Mouse (Mus musculus) limb, embryonic 11.5 days (tissue): ENCODE data around the gene Arhgap23. TPM values are rescaled to one million over a fixed set of nuclear protein-coding genes. Genes with fewer than 3 reads are reported as not detected.

ENCODE experiments used
- ATAC-seq: fragments of 200-750 bp; cut with Nextera tagmentation; 2 replicates; pipeline ENCODE4 v1.8.0; 2017; ENCODE audit warnings: low read depth; ENCODE audit not compliant: insufficient number of reproducible peaks, low FRiP score, low TSS enrichment
- DNase-seq: peaks from one replicate; pipeline ENCODE4 v3.0.0-alpha.2; 2015; ENCODE audit warnings: low spot score
- H3K27ac ChIP-seq: fragments of 300-500 bp; sonication (generic); replicated peaks from 2 replicates; pipeline ENCODE4 v1.5.1; 2014; ENCODE audit warnings: low read depth, mild to moderate bottlenecking, low read length
- H3K27me3 ChIP-seq: fragments of 300-500 bp; sonication (generic); 2 replicates; pipeline ENCODE4 v1.6.1; 2014; ENCODE audit warnings: mild to moderate bottlenecking, low read length, mixed read lengths; ENCODE audit not compliant: control insufficient read depth, insufficient read depth
- H3K36me3 ChIP-seq: fragments of 300-500 bp; sonication (generic); 2 replicates; pipeline ENCODE4 v1.6.1; 2014; ENCODE audit warnings: mild to moderate bottlenecking, low read length, moderate library complexity, mixed read lengths; ENCODE audit not compliant: control insufficient read depth, insufficient read depth
- H3K4me1 ChIP-seq: fragments of 300-500 bp; sonication (generic); 2 replicates; pipeline ENCODE4 v1.6.1; 2014; ENCODE audit warnings: low read length, mixed read lengths; ENCODE audit not compliant: control insufficient read depth, insufficient read depth
- H3K4me2 ChIP-seq: fragments of 300-500 bp; sonication (generic); 2 replicates; pipeline ENCODE4 v1.6.1; 2014; ENCODE audit warnings: low read depth, mild to moderate bottlenecking, moderate library complexity; ENCODE audit not compliant: severe bottlenecking
- H3K4me3 ChIP-seq: fragments of 300-500 bp; sonication (generic); 2 replicates; pipeline ENCODE4 v1.5.1; 2014; ENCODE audit warnings: low read depth, low read length
- H3K9ac ChIP-seq: fragments of 300-500 bp; sonication (generic); 2 replicates; pipeline ENCODE4 v1.6.1; 2014; ENCODE audit warnings: mild to moderate bottlenecking, low read length
- H3K9me3 ChIP-seq: fragments of 300-500 bp; sonication (generic); 2 replicates; pipeline ENCODE4 v1.6.1; 2016; ENCODE audit warnings: low read length; ENCODE audit not compliant: control insufficient read depth
- WGBS: fragments of 180-500 bp; shearing (Covaris S2); extraction: QIAGEN DNeasy Blood & Tissue Kit; methylation state at CpG from one replicate; pipeline ENCODE4 v1.1.7; 2014; 5-methylcytosine and 5-hydroxymethylcytosine counted together
- polyA plus RNA-seq: library from polyadenylated mRNA; unstranded; fragments of >200 nt; fragmentation: Nextera tagmentation; extraction: Ambion mirVana; gene quantifications from 2 replicates; pipeline ENCODE4 v1.2.1, GENCODE M21; 2014

Gene Arhgap23
- polyA plus RNA-seq, 1 experiment from 2014 or later = 4.2 TPM

- peaks cover 32% of the 10 kb centered on the region for H3K4me1 ChIP-seq
Observed at GRCm38 (mm10) chr11:97434121-97434520, 18.8 kb downstream of the Arhgap23 start.

DNA sequence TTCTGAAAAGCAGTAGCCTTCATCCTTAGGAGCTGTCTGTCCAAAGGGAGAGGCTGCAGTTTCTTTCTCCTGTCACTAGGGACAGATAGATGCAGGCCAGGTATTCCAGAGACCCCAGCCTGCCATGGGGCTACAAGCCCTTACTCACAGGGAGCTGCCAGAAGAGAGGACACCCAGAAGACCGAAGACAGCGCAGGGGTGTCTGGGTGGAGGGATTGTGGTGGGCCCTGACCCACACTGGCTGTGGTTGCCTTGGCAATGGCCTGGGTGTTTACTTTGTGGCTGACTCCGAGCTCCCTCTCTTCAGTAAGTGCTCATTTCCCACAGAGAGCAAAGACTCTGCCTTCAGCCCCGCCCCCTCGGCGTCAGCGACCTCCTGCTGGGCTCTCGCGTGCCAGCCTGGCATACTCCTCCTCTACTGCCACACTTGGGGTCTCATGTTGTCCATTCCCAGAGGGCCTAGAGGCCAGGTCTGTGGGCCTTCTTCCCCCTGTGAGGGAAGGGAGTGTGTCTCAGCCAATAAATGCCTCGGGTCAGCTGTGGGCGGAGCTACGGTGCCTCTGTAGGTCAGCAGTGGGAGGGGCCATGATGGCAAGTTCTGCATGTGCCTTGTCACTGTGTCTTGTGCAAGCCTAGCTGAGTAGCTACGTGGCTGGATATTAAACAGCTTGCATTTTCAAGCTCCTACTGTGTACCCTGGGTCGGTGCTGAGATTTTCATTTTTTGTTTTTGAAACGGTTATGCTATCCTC is 19.5 kb downstream of the Arhgap23 start:
- H3K27ac ChIP-seq = no peak overlapping the region; the same call in 1 of the 2 replicates
- DNase-seq (peak; percentile 83), ATAC-seq (peak; percentile 42; the same call in 1 of the 2 replicates)
- 4% methylated on average over 15 of the region's 15 CpGs for WGBS
- H3K36me3 ChIP-seq = no peaks in the 10 kb centered on the region
- H3K27me3 ChIP-seq = peaks cover 4% of the 10 kb centered on the region; the same call in 1 of the 2 replicates
- H3K9ac ChIP-seq = no peak overlapping the region
- H3K4me3 ChIP-seq = peak overlapping the region; percentile 28
- no peaks in the 10 kb centered on the region for H3K9me3 ChIP-seq
- peak overlapping the region; percentile 47 for H3K4me2 ChIP-seq
- H3K4me1 ChIP-seq = peaks cover 37% of the 10 kb centered on the region

More at GRCm38 (mm10) chr11:97434121-97434520, 18.8 kb downstream of the Arhgap23 start:
- H3K4me2 ChIP-seq = no peak overlapping the region
- no peak for DNase-seq
- H3K27me3 ChIP-seq = no peaks in the 10 kb centered on the region
- no peak for ATAC-seq
- no peaks in the 10 kb centered on the region for H3K36me3 ChIP-seq
- no peaks in the 10 kb centered on the region for H3K9me3 ChIP-seq
- no peak overlapping the region for H3K27ac ChIP-seq
- 84% methylated on average over 8 of the region's 8 CpGs for WGBS
- no peak overlapping the region for H3K4me3 ChIP-seq
- no peak overlapping the region for H3K9ac ChIP-seq

GRCm38 (mm10) chr11:97435808-97436491 is 20.6 kb downstream of the Arhgap23 start:
- Histone ChIP-seq H3K4me1 (peaks cover 48% of the 10 kb centered on the region), H3K27ac (peak overlapping the region; percentile 36; the same call in 1 of the 2 replicates), H3K9ac (no peak overlapping the region), H3K4me2 (no peak overlapping the region), H3K27me3 (peaks cover 7% of the 10 kb centered on the region; the same call in 1 of the 2 replicates), H3K9me3 (no peaks in the 10 kb centered on the region), H3K36me3 (no peaks in the 10 kb centered on the region), H3K4me3 (no peak overlapping the region)
- no peak for ATAC-seq
- peak; percentile 40 for DNase-seq
- 55% methylated on average over 13 of the region's 13 CpGs for WGBS

DNA sequence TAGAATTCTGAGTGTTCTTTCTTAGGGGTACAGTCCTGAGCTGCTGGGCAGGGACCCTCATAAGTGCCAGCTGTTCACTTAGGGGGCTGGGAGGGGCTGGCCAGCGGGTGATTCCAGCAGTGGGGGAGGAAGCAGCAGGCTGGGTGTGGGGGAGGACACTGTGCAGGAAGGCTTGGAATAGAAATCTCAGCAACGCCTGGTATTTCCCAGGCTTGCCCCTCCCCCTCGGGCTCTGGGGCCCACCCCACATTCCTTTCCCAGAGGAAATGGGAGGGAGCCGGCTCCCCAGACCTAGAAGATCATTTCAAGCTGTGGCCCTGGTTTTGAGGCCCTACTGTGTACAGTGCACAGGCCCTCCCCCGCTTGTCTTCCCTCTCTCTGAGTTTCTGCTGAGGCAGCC is 22.4 kb downstream of the Arhgap23 start:
- 0 out of 2 replicates have a peak, but pooled peaks have one; percentile 5 for ATAC-seq
- H3K4me3 ChIP-seq = no peak overlapping the region
- no peaks in the 10 kb centered on the region for H3K36me3 ChIP-seq
- H3K4me2 ChIP-seq = no peak overlapping the region; the same call in 1 of the 2 replicates
- DNase-seq = peak; percentile 81
- H3K4me1 ChIP-seq = peaks cover 64% of the 10 kb centered on the region
- H3K9me3 ChIP-seq = no peaks in the 10 kb centered on the region
- WGBS = 11% methylated on average over 5 of the region's 5 CpGs
- H3K27me3 ChIP-seq = peaks cover 7% of the 10 kb centered on the region; the same call in 1 of the 2 replicates
- no peak overlapping the region; the same call in 1 of the 2 replicates for H3K9ac ChIP-seq
- peak overlapping the region; percentile 62; the same call in 1 of the 2 replicates for H3K27ac ChIP-seq

GRCm38 (mm10) chr11:97438868-97439267 is 23.5 kb downstream of the Arhgap23 start:
- H3K9me3 ChIP-seq = no peaks in the 10 kb centered on the region
- ATAC-seq (no peak), DNase-seq (no peak)
- 0 out of 2 replicates have a peak overlapping the region, but pooled peaks have one; percentile 2 for H3K27ac ChIP-seq
- peaks cover under 1% of the 10 kb centered on the region; the same call in 1 of the 2 replicates for H3K36me3 ChIP-seq
- H3K4me2 ChIP-seq = no peak overlapping the region
- H3K27me3 ChIP-seq = peaks cover 7% of the 10 kb centered on the region; the same call in 1 of the 2 replicates
- 43% methylated on average over 9 of the region's 9 CpGs for WGBS
- no peak overlapping the region for H3K4me3 ChIP-seq
- no peak overlapping the region; the same call in 1 of the 2 replicates for H3K9ac ChIP-seq
- H3K4me1 ChIP-seq = peaks cover 65% of the 10 kb centered on the region

GRCm38 (mm10) chr11:97439935-97440334 is 24.6 kb downstream of the Arhgap23 start:
- Histone ChIP-seq H3K36me3 (peaks cover 11% of the 10 kb centered on the region; the same call in 1 of the 2 replicates), H3K27ac (peak overlapping the region; percentile 47; the same call in 1 of the 2 replicates), H3K9me3 (no peaks in the 10 kb centered on the region), H3K9ac (peak overlapping the region; percentile 68), H3K4me1 (peaks cover 60% of the 10 kb centered on the region), H3K4me2 (peak overlapping the region; percentile 81), H3K27me3 (peaks cover 7% of the 10 kb centered on the region; the same call in 1 of the 2 replicates), H3K4me3 (peak overlapping the region; percentile 48)
- ATAC-seq (no peak; the same call in 1 of the 2 replicates), DNase-seq (peak; percentile 65)
- 2% methylated on average over 32 of the region's 37 CpGs for WGBS

DNA sequence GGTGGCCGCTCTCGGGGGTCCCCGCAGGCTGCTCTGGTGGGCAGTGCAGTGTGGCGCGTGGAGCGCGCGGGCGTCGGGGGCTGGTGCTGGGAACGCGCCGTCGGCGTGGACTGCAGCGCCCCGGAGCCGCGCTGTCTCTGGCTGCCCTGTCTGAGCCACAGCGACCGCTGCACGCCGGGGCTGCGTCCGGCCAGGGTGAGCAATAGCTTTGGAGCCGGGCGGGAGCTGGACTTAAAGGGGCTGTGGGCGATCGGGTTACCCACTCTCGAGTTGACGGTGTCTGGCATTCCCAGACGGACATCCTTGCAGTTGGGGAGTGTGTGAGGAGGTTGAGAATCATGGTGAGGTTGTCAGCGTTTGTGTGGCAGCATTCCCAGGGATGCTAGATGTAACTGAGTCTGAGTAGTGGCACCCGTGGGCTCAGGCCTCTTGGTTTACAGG is 25.1 kb downstream of the Arhgap23 start:
- ATAC-seq (peak; percentile 49; the same call in 1 of the 2 replicates), DNase-seq (peak; percentile 62)
- Histone ChIP-seq H3K4me2 (peak overlapping the region; percentile 81), H3K27me3 (peaks cover 7% of the 10 kb centered on the region; the same call in 1 of the 2 replicates), H3K36me3 (peaks cover 11% of the 10 kb centered on the region; the same call in 1 of the 2 replicates), H3K4me3 (peak overlapping the region; percentile 48), H3K9me3 (no peaks in the 10 kb centered on the region), H3K27ac (peak overlapping the region; percentile 47; the same call in 1 of the 2 replicates), H3K9ac (peak overlapping the region; percentile 68), H3K4me1 (peaks cover 58% of the 10 kb centered on the region)
- WGBS = 3% methylated on average over 34 of the region's 34 CpGs
